Mouse (Mus musculus) erythroblast, adult 5-6 weeks (primary cell): ENCODE results near the gene Krt10. TPM values are rescaled to one million over a fixed set of nuclear protein-coding genes. Genes with fewer than 3 reads are reported as not detected.

Experiments used
- ATAC-seq: replicated peaks from 2 replicates; pipeline ENCODE4 v1.8.0; 2016; ENCODE audit warnings: moderate number of reproducible peaks, mild to moderate bottlenecking, moderate TSS enrichment, inconsistent platforms; ENCODE audit not compliant: poor library complexity, low FRiP score, severe bottlenecking
- total RNA-seq, 2 experiments: library from RNA; stranded (forward) in 1 of 2; stranded (reverse) in 1 of 2; fragments of 150-400 nt in 1 of 2; fragments of 200-764, 138-1000 nt in 1 of 2; gene quantifications; 2 replicates each; pipeline versions ENCODE4 v1.2.3 to v1.2.4; 2015 to 2017; ENCODE audit warnings: low replicate concordance in 2 of 2

Krt10 gene
- total RNA-seq (2015; ENCODE audit: low replicate concordance), result not detected in 2 replicates
- total RNA-seq (2017; ENCODE audit: low replicate concordance), result not detected in 2 replicates

DNA sequence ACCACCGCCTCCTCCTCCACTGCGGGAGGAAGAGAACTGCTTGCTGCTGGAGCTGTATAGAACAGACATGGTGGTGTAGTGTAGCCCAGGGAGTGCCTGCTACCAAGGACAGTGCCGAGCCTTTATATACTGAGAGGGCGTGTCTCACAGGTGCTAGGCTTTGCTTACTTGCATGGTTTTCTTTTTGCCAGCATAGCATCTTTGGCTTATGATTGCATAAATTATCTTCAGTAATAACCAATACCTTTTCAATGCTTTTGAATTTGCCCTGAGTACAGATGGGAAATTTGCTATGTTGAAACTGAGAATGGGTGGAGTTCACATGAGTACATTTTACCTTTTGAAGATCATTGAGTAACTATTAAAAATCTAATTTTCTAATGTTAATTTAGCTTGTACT lies at the start of gene Krt10:
Gene Krt10 (minus strand): TSS at position 101 of the 400 bp plus-strand sequence.
- no peak for ATAC-seq

DNA sequence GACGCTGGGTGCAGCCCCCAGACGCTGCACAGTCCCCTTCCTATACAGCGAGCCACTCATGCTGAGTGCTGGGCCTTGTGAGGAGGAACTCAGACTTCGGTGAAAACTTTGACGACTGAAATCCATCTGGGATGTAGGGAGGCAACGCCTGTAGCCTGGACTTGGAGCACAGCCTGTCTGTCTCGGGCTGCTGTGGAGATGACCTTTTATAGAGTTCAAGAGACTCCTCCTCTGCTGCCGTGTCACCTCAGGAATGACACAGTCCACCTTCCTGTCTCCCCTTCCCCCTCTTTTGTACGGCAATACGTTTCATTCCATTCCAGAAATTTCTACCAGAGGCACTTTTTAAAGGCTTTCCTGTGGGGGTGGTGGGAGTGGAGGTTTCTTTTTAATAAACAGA lies 48.8 kb upstream of the Krt10 start, which contains the start of gene Krt20:
Gene Krt20 (minus strand): TSS at position 179 of the 400 bp plus-strand sequence.
- no peak for ATAC-seq

DNA sequence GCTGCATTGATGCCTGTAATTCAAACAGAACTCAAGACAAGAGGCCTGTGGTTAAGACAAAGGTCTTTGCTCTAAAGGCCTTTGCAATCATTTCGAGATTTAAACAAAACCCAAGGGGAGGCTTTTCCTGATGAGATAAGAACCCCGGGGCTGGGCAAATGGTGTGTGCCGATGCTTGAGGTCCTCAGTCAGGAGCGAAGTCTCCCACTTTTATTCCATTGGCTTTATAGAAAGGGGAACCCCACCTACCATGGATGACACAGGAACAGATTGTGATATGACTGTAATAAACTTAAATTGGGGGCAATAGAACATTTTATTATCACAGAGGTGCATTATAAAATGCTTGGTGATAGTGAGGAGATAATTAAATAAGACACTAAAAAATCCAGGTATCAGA lies 47.5 kb upstream of the Krt10 start:
- no peak for ATAC-seq

DNA sequence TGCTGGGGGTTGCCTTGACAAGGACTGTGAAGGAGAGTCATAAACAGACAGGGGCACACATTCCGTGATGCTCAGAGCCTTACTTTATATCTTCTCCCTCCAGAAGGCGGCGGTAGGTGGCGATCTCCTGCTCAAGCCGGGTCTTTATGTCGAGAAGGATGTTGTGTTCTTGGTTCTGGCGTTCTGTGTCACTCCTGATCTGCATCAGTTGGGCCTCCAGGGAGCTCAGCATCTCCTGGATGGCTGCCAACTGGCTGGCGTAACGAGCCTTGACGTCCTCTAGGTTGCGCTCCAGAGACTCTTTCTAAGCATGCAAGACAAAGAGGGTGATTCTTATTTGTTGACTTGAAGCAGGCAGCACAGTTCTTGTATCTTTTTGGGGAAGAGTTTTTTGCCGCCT lies 41.5 kb upstream of the Krt10 start:
- no peak for ATAC-seq

DNA sequence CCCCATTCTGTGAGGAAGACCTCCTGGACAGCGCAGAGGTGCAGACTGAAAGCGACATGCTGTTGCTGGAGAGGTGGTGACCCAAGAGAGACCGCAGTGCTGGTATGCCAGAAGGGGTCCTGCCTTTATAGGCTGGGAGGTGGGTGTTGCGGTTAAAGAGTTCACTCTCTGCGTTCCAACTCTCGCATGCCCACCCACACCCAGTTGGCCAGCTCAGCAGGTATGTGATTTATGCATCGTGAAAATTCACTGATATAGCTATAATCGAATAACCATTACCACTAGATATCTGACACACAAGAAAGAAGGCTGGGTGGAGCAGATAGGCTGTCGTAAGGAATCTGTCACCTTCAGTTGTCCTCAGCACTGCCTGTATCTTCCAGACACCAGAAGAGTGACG lies 33.0 kb upstream of the Krt10 start, which contains the start of gene Krt12:
Gene Krt12 (minus strand): TSS at position 101 of the 400 bp plus-strand sequence.
- ATAC-seq, result no peak

DNA sequence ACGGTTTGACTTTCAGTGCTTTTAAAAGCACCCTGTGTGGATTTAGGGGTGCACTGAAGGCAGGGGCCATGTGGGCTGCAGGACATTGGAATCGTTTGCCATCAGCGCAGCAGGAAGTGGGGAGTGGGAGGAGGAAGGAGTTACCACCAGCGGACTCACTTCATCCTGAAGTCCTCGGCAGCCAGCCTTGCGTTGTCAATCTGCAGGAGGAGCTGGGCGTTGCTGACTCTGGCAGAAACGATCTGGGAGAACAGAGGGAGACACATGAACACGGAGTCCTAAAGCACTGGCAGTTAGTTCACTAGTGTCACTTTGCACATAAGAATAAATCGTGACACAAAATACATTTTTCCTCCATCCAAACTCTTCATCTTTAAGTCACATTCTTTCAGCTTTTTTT lies 31.4 kb upstream of the Krt10 start:
- ATAC-seq, result no peak

DNA sequence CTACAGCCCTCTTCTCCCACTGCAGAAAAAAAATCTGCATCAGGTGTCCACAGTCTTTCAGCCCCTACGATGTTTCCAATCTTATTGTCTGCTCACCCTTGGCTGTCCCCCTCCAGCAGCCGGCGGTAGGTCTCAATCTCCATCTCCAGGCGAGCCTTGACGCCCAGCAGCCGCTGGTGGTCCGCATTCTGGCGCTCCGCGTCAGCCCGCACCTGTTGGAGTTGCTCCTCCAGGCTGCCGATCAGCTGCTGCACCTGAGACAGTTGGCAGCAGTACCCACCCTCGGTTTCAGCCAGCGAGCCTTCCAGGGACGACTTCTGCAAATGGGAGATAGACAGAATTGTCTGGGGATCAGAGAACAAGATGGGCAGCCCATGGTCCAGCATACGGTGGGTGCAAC lies 28.7 kb upstream of the Krt10 start:
- no peak for ATAC-seq

DNA sequence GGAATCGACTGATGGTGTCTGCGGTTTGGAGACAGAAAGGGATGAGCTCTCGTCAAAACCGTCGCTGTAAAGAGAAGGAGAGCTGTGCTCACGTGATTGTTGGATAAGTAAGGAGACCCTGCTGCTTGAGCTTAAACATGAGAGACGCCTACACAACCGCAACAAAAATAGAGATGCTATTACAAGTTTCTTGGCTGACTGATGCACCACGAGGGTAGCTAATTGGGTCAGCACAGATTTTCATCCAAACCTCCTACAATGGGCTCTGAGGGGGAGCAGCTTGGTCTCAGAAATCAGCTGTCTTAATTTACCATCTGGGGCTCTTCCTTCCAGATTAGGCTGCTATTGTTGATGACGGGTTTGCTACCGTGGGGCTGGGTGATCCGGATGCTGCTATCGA lies 27.7 kb upstream of the Krt10 start:
- ATAC-seq, result no peak

DNA sequence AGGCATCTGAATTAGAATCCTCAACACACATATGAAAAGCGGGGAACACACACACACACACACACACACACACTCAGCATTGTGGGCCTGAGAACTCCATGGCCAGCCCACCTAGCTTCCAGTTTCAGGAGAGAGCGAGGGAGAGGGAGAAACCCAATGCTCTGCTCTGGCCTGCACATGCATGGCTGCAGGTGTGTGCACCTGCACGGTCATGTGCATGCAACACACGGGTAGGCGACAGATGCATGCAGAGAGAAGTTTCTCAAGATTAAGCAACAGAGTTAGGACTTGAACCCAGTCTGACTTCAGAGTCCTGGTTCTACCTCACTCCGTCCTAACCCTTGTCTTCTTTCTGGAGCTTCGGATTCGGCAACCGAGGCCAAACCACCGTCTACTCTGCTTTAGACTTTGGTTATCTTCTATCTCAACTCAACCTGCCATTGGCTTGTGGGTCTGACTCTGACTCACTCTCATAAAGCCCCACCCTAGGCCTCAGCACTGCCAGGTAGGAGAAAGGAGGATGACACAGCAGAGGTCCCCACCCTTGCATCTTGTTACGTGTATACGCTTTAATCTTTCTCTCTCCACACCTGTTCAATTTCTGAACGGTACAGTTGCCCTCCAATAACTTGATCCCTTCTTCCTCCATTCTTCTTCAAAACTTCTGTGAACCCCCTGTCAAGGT lies 25.4 kb upstream of the Krt10 start:
- ATAC-seq, result no peak

DNA sequence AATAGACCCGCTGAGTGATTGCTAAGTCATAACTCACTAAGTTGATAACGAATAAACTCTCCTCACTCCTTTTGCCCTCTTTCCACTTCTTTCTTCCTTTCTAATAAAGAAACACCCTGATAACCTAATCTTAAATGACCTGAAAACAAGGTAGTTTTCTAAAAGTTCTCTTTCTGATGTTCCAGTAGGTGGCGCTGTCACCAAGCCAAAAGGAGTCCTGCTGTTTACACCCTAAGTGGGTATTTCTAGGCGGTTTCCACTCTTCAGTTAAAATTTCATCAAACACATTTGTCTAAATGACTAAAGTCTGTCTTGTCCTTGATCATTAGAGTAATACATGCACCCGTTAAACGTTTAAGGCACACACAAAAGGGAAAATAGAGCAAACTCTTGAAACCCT lies 24.1 kb upstream of the Krt10 start:
- no peak for ATAC-seq

DNA sequence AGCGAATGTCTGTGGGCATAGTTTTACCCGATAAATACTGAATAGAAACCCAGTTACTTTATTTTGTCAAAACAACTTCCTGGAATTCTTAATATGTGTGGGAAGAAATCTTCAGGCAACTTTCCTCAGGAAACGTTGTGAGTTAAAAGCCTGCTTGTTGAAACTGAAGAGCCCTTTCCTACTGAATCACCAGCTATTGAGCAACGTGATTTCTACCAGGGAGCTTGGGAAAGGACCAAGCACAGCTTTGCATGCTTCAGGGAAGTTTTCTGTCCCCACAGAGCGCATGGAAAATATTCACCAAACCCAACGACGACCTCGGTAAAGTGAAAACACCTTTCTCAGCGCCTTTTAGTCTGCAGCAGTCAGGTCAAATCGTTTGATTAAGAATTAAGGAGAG lies 17.0 kb upstream of the Krt10 start:
- no peak for ATAC-seq

DNA sequence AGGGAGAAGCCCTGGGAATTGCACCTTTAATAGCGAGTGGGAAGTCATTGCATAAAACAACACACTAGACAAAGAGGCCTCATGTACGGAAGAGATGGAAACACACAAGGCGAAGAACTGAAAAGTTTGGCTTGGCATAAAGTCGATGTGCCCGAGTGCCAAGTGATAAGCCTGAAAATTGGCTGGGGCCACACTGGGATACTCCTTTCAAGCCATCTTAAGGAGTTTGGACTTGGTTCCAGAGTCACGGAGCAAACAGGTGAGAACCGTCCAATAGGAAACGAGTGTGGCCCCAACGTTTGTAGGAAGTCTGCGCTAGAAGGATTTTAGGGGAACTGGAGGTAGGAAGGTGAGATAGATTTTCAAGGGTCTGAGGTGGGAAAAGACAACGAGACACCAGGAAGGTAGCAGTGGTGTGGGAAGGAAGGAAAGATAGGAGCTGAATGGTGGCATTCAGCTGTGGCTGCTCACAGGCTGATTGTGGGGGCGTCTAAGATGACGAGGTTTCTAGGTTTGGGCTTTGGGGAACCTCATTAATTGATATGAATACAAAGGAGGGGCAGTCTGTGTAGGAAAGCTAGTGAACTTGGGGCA lies 10.9 kb upstream of the Krt10 start:
- ATAC-seq, result no peak

DNA sequence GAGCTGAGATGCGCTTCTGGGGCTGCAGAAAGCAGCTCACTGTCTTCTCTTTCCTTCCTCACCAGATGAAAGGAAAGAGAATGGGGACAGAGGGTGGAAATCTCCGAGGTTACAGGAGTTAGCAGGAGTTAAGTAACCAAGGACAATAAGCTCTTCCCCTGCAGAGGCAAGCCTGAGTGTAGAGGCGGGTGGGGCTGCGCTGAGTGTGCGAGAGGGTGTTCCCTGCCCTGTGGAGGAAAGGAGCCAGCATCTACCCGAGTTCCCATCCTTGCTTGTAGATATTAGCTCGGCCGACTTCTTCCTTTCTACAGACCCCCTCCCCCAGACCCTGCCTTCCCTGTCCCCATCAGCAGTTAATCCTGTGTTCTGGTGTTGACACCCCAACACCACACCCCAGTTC lies 9.7 kb upstream of the Krt10 start:
- no peak for ATAC-seq

DNA sequence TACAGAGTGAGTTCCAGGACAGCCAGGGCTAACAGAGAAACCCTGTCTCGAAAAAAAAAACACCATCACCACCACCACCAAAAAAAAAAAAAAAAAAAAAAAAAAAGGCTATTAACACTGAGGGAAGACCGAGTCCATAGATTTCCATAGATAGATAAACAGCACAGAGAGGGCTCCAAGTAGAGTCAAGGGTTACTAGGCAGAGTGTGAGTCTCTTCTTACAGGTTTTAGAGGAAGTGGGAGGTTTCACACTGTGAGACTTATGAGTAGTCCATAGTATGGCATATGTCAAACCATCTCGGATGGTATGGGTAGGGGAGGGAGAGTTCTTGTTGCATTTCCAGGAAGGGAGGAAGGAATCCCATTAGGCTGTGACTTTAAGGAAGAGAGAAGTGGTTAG lies 8.9 kb upstream of the Krt10 start:
- no peak for ATAC-seq

DNA sequence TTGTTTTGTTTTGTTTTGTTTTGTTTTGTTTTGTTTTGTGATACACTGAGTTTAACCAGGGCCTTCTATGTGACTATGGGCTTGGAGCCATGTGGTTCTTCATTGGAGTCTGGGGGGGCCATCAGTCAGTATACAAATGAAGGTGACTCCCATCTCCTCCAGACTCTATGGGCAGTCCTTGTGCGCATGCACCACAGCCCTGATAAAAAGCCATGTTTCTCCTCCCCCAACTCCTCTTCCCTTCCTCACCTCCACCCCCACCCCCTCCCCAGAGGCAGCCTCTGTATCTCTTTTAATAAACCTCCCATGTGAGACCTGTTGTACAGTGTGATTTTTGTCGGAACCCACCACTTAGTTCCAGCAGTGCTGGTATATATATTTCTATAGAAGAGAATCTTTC lies 7.5 kb upstream of the Krt10 start:
- ATAC-seq, result no peak

DNA sequence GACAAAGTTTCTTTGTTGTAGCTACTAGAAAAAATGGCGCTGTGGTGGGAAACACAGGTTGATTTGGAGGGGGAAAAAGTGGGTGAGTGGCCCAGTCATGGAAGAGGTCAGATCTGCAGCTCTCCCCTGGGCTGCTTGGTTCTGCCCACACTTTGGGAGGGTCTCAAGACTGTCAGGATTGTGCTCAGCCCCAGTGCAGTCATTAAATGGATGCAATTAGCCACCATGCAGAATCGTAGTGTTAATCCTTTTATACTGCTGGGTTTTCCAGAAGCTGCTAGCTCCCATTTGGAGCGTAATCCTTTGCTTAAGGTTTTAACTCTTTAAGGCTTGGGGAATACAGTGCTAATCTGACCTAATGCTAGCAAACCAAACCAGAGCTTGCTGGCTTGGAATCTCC lies 6.9 kb upstream of the Krt10 start:
- ATAC-seq, result no peak

DNA sequence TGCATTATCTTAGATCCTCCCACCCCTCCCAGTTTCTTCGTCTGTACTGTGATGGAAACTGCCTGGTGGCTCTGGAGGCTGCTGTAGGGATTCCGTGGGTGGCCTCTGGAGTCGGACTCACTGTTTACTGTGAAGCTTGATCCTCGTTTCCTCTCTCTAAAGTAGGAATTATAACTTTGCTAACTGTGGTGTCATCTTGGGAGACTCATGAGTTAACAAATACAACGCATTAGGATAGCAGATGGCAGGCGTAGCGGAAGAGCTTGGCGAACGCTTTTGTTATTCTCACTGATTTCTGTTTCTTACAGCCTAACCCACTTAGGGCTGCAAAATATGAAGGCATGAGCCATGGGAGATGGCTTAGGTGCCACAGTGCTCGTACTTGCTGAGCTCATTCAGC lies 3.3 kb upstream of the Krt10 start:
- no peak for ATAC-seq

DNA sequence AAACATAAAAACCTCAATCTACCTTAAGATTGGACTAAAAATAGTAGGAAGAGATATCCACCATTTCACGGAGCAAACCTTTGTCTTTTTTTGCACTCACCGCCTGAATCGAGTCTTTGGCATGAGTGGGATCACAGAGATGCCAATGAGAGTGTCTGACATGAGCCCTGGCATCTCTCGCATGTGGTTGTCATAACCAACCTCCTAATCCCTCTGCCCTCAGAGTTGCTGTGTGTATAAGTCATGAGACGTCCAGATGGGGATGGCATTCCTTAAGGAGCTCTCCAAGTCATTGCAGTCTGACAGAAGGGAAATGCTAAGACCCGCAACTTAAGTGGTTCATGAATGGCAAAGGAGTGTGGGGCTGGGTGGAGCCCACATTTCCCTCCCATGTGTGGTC lies 2.2 kb upstream of the Krt10 start:
- no peak for ATAC-seq

DNA sequence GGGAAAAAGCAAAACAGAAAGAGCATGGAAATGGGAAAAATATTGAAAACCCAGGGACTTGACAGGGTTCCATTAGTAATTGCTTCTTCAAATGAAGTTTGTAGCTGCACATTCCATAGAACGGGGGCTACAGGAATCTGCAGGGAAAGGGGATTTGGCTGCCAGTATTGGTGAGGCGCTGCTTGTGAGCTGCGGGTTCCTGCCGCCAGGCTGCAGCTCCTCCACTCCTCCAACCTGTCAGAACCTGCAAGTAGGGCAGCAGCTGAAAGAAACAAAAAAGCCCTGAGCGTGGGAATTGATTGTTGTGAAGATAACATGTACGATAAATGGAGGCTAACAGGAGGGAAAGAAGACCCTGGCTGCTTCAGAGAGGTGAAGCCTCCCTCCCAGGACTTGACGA lies 1.7 kb upstream of the Krt10 start:
- ATAC-seq, result no peak

DNA sequence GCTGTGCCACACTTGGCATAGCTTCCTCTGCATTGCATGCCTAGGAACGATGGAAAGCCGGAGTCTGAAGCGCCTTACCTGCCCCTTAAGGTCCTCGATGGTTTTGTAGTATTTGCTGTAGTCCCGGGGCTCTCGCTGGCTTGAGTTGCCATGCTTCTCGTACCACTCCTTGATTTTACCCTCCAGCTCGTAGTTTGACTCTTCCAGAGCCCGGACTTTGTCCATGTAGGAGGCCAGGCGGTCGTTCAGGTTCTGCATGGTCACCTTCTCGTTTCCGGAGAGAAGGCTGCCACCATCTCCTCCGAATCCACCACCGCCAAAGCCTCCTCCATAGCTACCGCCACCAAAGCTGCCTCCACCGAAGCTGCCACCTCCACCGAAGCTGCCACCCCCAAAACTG lies 503 bp downstream of the Krt10 start:
- ATAC-seq, result no peak

DNA sequence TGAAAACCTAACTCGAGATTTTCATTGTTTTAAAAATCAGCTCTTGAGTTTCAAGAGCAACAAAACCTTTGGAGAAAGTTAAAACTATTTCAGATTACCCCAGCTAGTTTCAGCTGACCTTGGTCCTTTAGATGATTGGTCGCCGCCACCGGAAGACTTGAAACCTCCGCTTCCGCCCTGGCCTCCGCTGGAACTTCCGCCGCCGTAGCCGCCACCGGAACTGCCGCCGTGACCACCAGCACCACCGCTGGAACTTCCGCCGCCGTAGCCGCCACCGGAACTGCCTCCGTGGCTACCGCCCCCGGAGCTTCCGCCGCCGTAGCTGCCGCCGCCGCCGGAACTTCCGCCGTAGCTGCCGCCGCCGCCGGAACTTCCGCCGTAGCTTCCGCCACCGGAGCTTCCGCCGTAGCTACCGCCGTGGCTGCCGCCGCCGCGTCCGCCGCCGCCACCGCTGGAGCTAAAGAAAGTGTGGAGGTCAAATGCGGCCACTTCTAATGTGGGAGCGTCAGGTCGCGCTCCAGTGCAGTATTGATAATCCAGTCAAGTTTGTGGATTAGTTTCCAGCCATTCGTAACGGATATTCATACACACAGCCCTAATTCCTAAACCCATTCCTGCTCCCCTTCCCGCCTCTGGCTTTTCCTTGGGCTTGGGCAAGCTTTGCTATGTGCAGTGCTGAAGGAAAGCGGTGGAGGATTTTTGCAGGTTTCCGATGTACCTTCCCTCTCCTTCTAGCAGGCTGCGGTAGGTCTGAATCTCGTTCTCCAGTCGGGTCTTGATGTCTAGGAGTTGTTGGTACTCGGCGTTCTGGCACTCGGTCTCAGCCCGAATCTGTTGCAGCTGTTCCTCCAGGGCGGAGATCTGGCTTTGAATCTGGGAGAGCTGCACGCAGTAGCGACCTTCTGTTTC lies 3.1 kb downstream of the Krt10 start:
- no peak for ATAC-seq
